Mouse (Mus musculus) kidney, adult 2 months (tissue): ENCODE data around the gene Zdhhc11. TPM values are rescaled to one million over a fixed set of nuclear protein-coding genes. Genes with fewer than 3 reads are reported as not detected.

Experiments
- DNase-seq: peaks from one replicate; pipeline ENCODE4 v3.0.0; 2021
- H3K27ac ChIP-seq: fragments of 200-500 bp; 2 replicates; pipeline ENCODE4 v1.5.1; 2012; ENCODE audit warnings: low read depth, low read length, control low read depth, inconsistent platforms; ENCODE audit not compliant: insufficient read depth
- H3K27me3 ChIP-seq: fragments of 200-500 bp; replicated peaks from 2 replicates; pipeline ENCODE4 v1.6.1; 2012; ENCODE audit warnings: mild to moderate bottlenecking, moderate library complexity, low read length, inconsistent platforms; ENCODE audit not compliant: control insufficient read depth, insufficient read depth
- H3K36me3 ChIP-seq: fragments of 200-500 bp; 2 replicates; pipeline ENCODE4 v1.6.1; 2012; ENCODE audit warnings: mild to moderate bottlenecking, moderate library complexity, low read length, inconsistent platforms; ENCODE audit not compliant: control insufficient read depth, insufficient read depth
- H3K4me1 ChIP-seq: fragments of 200-500 bp; 2 replicates; pipeline ENCODE4 v1.6.1; 2011; ENCODE audit warnings: low read length; ENCODE audit not compliant: control insufficient read depth, insufficient read depth
- H3K4me3 ChIP-seq: fragments of 200-500 bp; 2 replicates; pipeline ENCODE4 v1.5.1; 2011; ENCODE audit warnings: mild to moderate bottlenecking, low read depth, low read length, control low read depth; ENCODE audit not compliant: insufficient read depth
- CTCF ChIP-seq: fragments of 200-500 bp; conservative IDR thresholded peaks from 2 replicates; pipeline ENCODE4 v1.5.1; 2011; ENCODE audit warnings: low read depth, mild to moderate bottlenecking, control low read depth, low read length, moderate library complexity, mixed read lengths; ENCODE audit not compliant: insufficient read depth, insufficient read length
- POLR2A ChIP-seq: fragments of 200-500 bp; IDR thresholded peaks from one replicate; pipeline ENCODE4 v1.6.1; 2011; ENCODE audit warnings: low read depth, low read length, control low read depth
- WGBS: fragments of 180-500 bp; shearing (Covaris S2); methylation state at CpG from one replicate; pipeline ENCODE4 v1.1.7; 2018; 5-methylcytosine and 5-hydroxymethylcytosine counted together
- polyA plus RNA-seq: library from polyadenylated mRNA; depleted of rRNA; stranded (reverse); fragments of >200 nt; gene quantifications from 2 replicates; pipeline ENCODE4 v1.2.3, GENCODE M21; 2012

The Zdhhc11 gene
- polyA plus RNA-seq, 1 experiment, result not detected

- Histone ChIP-seq H3K4me3 (no peak overlapping the region), H3K36me3 (peaks cover 7% of the 10 kb centered on the region), H3K4me1 (no peaks in the 10 kb centered on the region), H3K27me3 (no peaks in the 10 kb centered on the region), H3K27ac (no peak overlapping the region)
- no peak for DNase-seq
- TF ChIP-seq CTCF, result no peak
- no peak for TF ChIP-seq POLR2A
- 91% methylated on average over 1 of the region's 1 CpGs for WGBS
Measured at GRCm38 (mm10) chr13:73953551-73954130, 10.0 kb upstream of the Zdhhc11 start.

GRCm38 (mm10) chr13:73954666-73955065 lies 9.0 kb upstream of the Zdhhc11 start:
- Histone ChIP-seq H3K4me3 (no peak overlapping the region), H3K27ac (no peak overlapping the region), H3K4me1 (no peaks in the 10 kb centered on the region), H3K27me3 (no peaks in the 10 kb centered on the region), H3K36me3 (peaks cover 7% of the 10 kb centered on the region)
- WGBS, result 39% methylated on average over 6 of the region's 6 CpGs
- TF ChIP-seq POLR2A (no peak), CTCF (no peak)
- DNase-seq, result no peak

GRCm38 (mm10) chr13:73955531-73955930 lies 8.1 kb upstream of the Zdhhc11 start:
- H3K27me3 ChIP-seq, result no peaks in the 10 kb centered on the region
- 88% methylated on average over 5 of the region's 5 CpGs for WGBS
- no peak overlapping the region for H3K4me3 ChIP-seq
- no peaks in the 10 kb centered on the region for H3K4me1 ChIP-seq
- DNase-seq, result no peak
- H3K27ac ChIP-seq, result no peak overlapping the region
- TF ChIP-seq CTCF (no peak), POLR2A (no peak)
- peaks cover 9% of the 10 kb centered on the region for H3K36me3 ChIP-seq

- DNase-seq, result peak; percentile 7
- H3K4me1 ChIP-seq, result no peaks in the 10 kb centered on the region
- no peak overlapping the region for H3K27ac ChIP-seq
- TF ChIP-seq CTCF (no peak), POLR2A (no peak)
- H3K36me3 ChIP-seq, result peaks cover 5% of the 10 kb centered on the region
- no peak overlapping the region for H3K4me3 ChIP-seq
- 84% methylated on average over 10 of the region's 10 CpGs for WGBS
- no peaks in the 10 kb centered on the region for H3K27me3 ChIP-seq
Measured at GRCm38 (mm10) chr13:73960117-73960652, 3.5 kb upstream of the Zdhhc11 start.

GRCm38 (mm10) chr13:73961177-73961576 lies 2.5 kb upstream of the Zdhhc11 start:
- Histone ChIP-seq H3K36me3 (peaks cover 3% of the 10 kb centered on the region), H3K27me3 (no peaks in the 10 kb centered on the region), H3K27ac (no peak overlapping the region), H3K4me3 (no peak overlapping the region), H3K4me1 (no peaks in the 10 kb centered on the region)
- no peak for DNase-seq
- WGBS, result 84% methylated on average over 4 of the region's 4 CpGs
- TF ChIP-seq POLR2A (no peak), CTCF (peak; percentile 36; the same call in 1 of the 2 replicates)

- H3K27me3 ChIP-seq, result no peaks in the 10 kb centered on the region
- peak; percentile 91 for DNase-seq
- peak overlapping the region; percentile 73 for H3K27ac ChIP-seq
- peaks cover 3% of the 10 kb centered on the region; the same call in 1 of the 2 replicates for H3K4me1 ChIP-seq
- no peaks in the 10 kb centered on the region for H3K36me3 ChIP-seq
- WGBS, result 9% methylated on average over 12 of the region's 12 CpGs
- peak overlapping the region; percentile 4; the same call in 1 of the 2 replicates for H3K4me3 ChIP-seq
- peak; percentile 85 for TF ChIP-seq CTCF
- no peak for TF ChIP-seq POLR2A
Measured at GRCm38 (mm10) chr13:73970545-73971448, 7.1 kb downstream of the Zdhhc11 start.

- Histone ChIP-seq H3K27ac (no peak overlapping the region), H3K4me3 (no peak overlapping the region), H3K4me1 (peaks cover 3% of the 10 kb centered on the region; the same call in 1 of the 2 replicates), H3K27me3 (no peaks in the 10 kb centered on the region), H3K36me3 (no peaks in the 10 kb centered on the region)
- TF ChIP-seq POLR2A (no peak), CTCF (no peak)
- DNase-seq, result no peak
- WGBS, result 89% methylated on average over 3 of the region's 3 CpGs
Measured at GRCm38 (mm10) chr13:73974523-73974922, 10.9 kb downstream of the Zdhhc11 start.
